In the genomic region with DNA sequence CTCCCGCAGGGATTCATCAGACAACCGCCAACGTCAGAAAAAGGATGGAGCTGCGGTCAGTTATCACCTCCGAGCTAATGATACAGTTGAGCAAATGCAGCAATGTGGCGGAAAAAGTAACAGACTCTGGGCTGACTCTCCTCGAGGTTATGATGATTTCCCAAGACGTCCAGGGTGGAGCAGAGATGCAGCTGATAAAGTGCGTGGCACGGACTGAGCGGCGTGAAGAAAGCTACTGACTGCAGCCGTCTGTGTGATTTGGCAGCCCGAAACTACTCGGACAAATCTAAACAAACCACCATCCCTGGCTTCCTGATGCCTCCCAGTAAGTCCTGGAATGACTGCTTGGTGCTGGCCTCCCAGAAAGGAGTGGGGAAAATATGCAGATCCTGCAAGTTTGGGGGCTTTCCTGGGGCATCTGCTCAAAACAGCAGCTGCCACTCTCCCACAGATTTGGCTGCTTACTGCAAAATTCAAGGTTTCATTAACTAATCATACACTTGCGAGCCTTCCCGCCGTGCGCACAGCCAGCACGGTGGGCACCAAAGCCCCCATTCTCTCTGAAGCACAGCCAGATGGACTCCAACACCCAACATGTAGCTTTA, we compare ENCODE assay signal across 11 mouse cellular contexts.
A peak's percentile ranks its signal among the peaks of the same experiment; 100 is the strongest.
DNase-seq lines count a peak whose midpoint lies in the region; ATAC-seq and TF ChIP-seq lines count a peak whose summit lies in the region.
"Had no signal": no experiment of that assay in that cellular context is flagged by ENCODE, and none has a peak within 500 bp of the region (broad histone marks: within the 10 kb centered on the region; RNA-seq: fewer than 3 reads in every experiment).

No protein-coding gene starts in this region.

- H3K4me3 ChIP-seq in intestine, embryonic 14.5 days (ENCODE audit: low read depth, low read length): no peak overlapping the region
- H3K4me3 ChIP-seq in intestine, postnatal 0 days (ENCODE audit: low read depth, low read length): no peak overlapping the region
- H3K4me3 ChIP-seq in lung, embryonic 16.5 days (ENCODE audit: low read length): no peak overlapping the region
- H3K4me3 ChIP-seq: intestine, embryonic 15.5 days; neural tube, embryonic 12.5 days had no signal

- no peak overlapping the region for H3K9ac ChIP-seq in intestine, embryonic 14.5 days (ENCODE audit: low read length)
- no peak overlapping the region for H3K9ac ChIP-seq in intestine, postnatal 0 days (ENCODE audit: low read depth, low read length)
- no peak overlapping the region for H3K9ac ChIP-seq in lung, embryonic 16.5 days (ENCODE audit: low read length)
- H3K9ac ChIP-seq: intestine, embryonic 15.5 days; neural tube, embryonic 12.5 days had no signal

- whole genome bisulfite sequencing in intestine, embryonic 14.5 days: 37% methylated on average over 20 of the region's 20 CpGs
- WGBS in intestine, postnatal 0 days: 54% methylated on average over 20 of the region's 20 CpGs
- 37% methylated on average over 20 of the region's 20 CpGs for WGBS in lung, embryonic 16.5 days

- no peak overlapping the region for H3K27ac ChIP-seq in intestine, embryonic 14.5 days (ENCODE audit: low read depth)
- H3K27ac ChIP-seq in intestine, postnatal 0 days (ENCODE audit: low read depth, low read length): no peak overlapping the region
- H3K27ac ChIP-seq in lung, embryonic 16.5 days (ENCODE audit: low read length): peak overlapping the region; percentile 40
- H3K27ac ChIP-seq: intestine, embryonic 15.5 days; neural tube, embryonic 12.5 days had no signal

- no peaks in the 10 kb centered on the region for H3K36me3 ChIP-seq in intestine, embryonic 14.5 days (ENCODE audit: control insufficient read depth, insufficient read depth, low read length)
- no peaks in the 10 kb centered on the region for H3K36me3 ChIP-seq in intestine, postnatal 0 days (ENCODE audit: control insufficient read depth, insufficient read depth)
- H3K36me3 ChIP-seq in lung, embryonic 16.5 days (ENCODE audit: control insufficient read depth, insufficient read depth, low read length): no peaks in the 10 kb centered on the region
- H3K36me3 ChIP-seq: G1E; intestine, embryonic 15.5 days; neural tube, embryonic 12.5 days had no signal

- H3K4me2 ChIP-seq in intestine, embryonic 14.5 days (ENCODE audit: low read length): no peak overlapping the region
- no peak overlapping the region for H3K4me2 ChIP-seq in intestine, postnatal 0 days (replicated peaks; ENCODE audit: low read depth)
- 0 out of 2 replicates have a peak overlapping the region, but pooled peaks have one; percentile 1 for H3K4me2 ChIP-seq in lung, embryonic 16.5 days (ENCODE audit: low read depth, low read length)
- H3K4me2 ChIP-seq: intestine, embryonic 15.5 days; neural tube, embryonic 12.5 days had no signal

- 0 out of 2 replicates have a peak, but pooled peaks cover 5% of the 10 kb centered on the region for H3K4me1 ChIP-seq in intestine, embryonic 14.5 days (replicated peaks; ENCODE audit: control insufficient read depth, insufficient read depth, low read length)
- H3K4me1 ChIP-seq in intestine, postnatal 0 days (replicated peaks; ENCODE audit: control insufficient read depth, insufficient read depth, low read length): no peaks in the 10 kb centered on the region
- peaks cover 8% of the 10 kb centered on the region for H3K4me1 ChIP-seq in lung, embryonic 16.5 days (replicated peaks; ENCODE audit: control insufficient read depth, insufficient read depth, low read length)

- no peak for TF ChIP-seq CTCF in intestine, postnatal 0 days (IDR thresholded peaks at IDR 0.05; ENCODE audit: low read depth)

- no peak for ATAC-seq in intestine, embryonic 14.5 days (replicated peaks; ENCODE audit: low FRiP score, low TSS enrichment, low read depth)
- no peak for ATAC-seq in intestine, postnatal 0 days
- peak; percentile 57 for ATAC-seq in lung, embryonic 16.5 days (ENCODE audit: low read depth)
- ATAC-seq: intestine, embryonic 15.5 days had no signal

- no peaks in the 10 kb centered on the region for H3K27me3 ChIP-seq in intestine, embryonic 14.5 days (replicated peaks; ENCODE audit: control insufficient read depth, insufficient read depth, low read length)
- H3K27me3 ChIP-seq in intestine, postnatal 0 days (replicated peaks; ENCODE audit: control insufficient read depth, insufficient read depth, low read length): no peaks in the 10 kb centered on the region
- no peaks in the 10 kb centered on the region for H3K27me3 ChIP-seq in lung, embryonic 16.5 days (ENCODE audit: control insufficient read depth, insufficient read depth, low read depth, low read length)
- H3K27me3 ChIP-seq: intestine, embryonic 15.5 days; neural tube, embryonic 12.5 days had no signal

- peak; percentile 52 for DNase-seq in intestine, embryonic 14.5 days (ENCODE audit: low spot score)
- DNase-seq in ES-CJ7 (ENCODE audit: low read depth, low spot score) (peak; percentile 15), R1 (ENCODE audit: low read depth, low spot score) (peak; percentile 12)
- DNase-seq in frontal cortex, adult 2 months (ENCODE audit: extremely low spot score in 1 of 2, low spot score in 1 of 2): no peak
- DNase-seq in urinary bladder, postnatal 4 days (ENCODE audit: low spot score in 2 of 2): no peak
- DNase-seq: thymus, postnatal 36 days had no signal

- H3K9me3 ChIP-seq in intestine, embryonic 14.5 days (ENCODE audit: control insufficient read depth, low read length): no peaks in the 10 kb centered on the region
- no peaks in the 10 kb centered on the region for H3K9me3 ChIP-seq in intestine, postnatal 0 days (ENCODE audit: control insufficient read depth)
- no peaks in the 10 kb centered on the region for H3K9me3 ChIP-seq in lung, embryonic 16.5 days (ENCODE audit: control insufficient read depth, low read length)
- H3K9me3 ChIP-seq: G1E; intestine, embryonic 15.5 days; neural tube, embryonic 12.5 days had no signal

Comparison
In these comparisons a context has a peak if more than half of its experiments do, and no peak if none do; other contexts are left out.
1. DNase-seq: peak in intestine, embryonic 14.5 days (single experiment), ES-CJ7 (single experiment) and R1 (single experiment); none in frontal cortex, adult 2 months (0 of 2) and urinary bladder, postnatal 4 days (0 of 2).